Mouse (Mus musculus) neutrophil, adult 5-6 weeks (primary cell): ENCODE results near the gene Vwa8. TPM values are rescaled to one million over a fixed set of nuclear protein-coding genes. Genes with fewer than 3 reads are reported as not detected.
"Not testable (repeated sequence)": the region's sequence is repeated elsewhere in the genome, so short reads cannot be mapped to it uniquely, and the experiment has no call there.

Source experiments
- ATAC-seq: fragments of 151-379, 151-347 bp; 2 replicates; pipeline ENCODE4 v1.8.0; 2017; ENCODE audit warnings: mild to moderate bottlenecking, moderate TSS enrichment; ENCODE audit not compliant: insufficient number of reproducible peaks, poor library complexity, low FRiP score, severe bottlenecking; ENCODE audit errors: extremely low read depth
- total RNA-seq: library from RNA; stranded (forward); fragments of 200-1000 nt; gene quantifications from 2 replicates; pipeline ENCODE4 v1.2.3, GENCODE M21; 2017

The Vwa8 gene
- total RNA-seq, 1 experiment from 2014 or later = 11.2 TPM

DNA sequence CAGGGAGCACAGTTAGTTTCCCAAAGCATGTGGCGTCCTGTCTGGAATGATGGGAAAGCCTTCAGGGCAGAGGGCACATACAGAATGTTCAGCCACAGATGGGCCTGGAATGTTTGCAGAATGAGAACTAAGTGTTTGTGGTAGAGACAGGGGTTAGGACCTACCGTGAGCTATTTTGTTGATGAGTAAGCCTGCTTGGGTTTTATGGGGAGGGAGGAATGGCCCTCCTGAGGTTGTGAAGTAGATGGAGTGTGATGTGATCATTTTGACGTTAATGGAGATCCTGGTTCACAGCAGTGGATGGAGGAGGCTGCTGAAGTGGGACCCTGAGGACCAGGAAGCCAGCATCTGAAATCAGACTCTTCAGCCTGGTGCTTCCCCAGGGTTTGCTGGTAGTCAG lies 86.9 kb downstream of the Vwa8 start:
- ATAC-seq = no peak

DNA sequence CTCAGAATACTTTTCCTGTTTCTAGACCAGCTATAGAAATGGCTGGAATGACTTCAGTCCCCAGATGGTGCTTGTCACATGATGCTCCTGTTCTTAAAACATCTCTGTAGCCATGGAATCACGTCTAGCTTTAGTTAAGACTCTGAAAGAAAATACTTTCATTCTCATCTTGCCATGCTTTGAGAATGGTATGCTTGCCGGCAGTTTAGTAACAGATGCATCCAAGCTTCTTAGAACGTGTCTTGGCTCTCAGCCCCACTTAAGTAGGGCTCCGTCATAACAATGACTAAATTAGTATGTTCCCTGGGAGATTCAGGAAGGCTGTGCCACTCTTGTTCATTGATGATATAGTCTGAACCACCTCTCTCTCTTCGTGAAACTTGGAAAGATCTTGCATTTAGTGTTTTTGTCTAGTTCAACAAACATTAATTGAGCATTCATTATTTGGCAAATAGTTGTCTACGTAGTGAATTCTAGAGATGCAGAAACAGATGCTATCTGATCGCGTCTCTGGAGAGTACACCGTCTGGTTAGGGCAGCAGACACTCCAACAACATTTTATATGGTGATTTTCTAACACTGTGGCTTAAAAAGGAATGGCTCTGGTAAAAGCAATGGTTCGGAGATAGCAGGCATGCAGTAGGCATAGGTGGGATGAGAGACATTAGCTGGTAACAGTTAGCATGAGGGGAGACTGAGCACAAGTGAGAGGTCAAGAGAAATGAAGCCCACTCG lies 93.1 kb downstream of the Vwa8 start:
- ATAC-seq = no peak

DNA sequence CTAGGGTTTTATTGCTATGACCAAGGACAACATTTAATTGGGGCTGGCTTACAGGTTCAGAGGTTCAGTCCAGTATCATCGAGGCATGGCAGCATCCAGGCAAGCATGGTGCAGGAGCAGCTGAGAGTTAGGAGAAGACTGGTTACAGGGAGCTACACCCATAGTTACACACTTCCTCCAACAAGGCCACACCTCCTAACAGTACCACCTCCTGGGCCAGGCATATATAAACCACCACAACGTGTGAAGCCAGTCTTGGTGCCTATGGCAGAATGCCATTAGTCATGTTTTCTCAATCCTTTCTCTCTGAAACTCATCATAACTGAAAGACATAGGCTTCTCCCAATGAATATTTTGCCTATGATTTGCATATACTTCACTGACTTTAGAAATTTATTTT lies 106.9 kb downstream of the Vwa8 start:
- ATAC-seq = no peak

DNA sequence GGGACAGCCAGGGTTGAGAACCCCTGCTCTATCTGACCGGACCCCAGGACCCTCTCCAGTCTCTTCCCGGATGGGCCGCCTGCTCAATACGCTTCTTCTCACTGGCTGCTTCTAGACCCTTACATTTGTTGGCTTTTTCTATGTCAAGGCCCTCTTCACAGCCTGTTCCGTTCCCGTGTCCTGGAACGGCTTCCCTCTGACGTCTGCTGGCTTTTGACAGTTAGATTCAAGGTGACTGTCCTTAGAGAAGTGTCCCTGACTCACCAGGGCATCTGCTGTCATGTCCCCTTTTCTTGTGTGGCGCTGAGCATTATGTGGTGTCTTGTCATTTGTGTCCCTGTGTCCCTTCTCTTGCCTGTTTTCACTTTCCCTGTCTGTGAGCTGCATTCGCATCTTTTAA lies 121.8 kb downstream of the Vwa8 start:
- no peak for ATAC-seq

DNA sequence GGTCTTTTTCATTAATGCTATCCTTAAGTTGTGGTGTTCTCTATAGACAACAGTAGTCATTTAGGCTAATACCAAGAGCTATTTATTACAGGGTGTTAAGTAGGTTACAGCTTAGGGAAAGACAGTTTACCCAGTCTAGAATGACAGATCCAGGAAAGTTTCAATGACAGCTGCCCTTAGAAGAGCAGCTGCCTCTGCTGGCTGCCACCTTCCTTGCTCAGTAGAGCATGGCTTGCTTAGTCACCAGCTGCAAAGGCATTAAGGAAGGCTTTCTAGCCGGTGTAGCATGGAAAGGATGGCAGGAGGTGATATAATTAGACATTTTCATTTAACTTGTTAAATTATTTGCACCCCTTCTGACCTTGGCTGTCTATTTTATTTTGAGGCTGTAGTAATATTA lies 123.6 kb downstream of the Vwa8 start:
- ATAC-seq = no peak

DNA sequence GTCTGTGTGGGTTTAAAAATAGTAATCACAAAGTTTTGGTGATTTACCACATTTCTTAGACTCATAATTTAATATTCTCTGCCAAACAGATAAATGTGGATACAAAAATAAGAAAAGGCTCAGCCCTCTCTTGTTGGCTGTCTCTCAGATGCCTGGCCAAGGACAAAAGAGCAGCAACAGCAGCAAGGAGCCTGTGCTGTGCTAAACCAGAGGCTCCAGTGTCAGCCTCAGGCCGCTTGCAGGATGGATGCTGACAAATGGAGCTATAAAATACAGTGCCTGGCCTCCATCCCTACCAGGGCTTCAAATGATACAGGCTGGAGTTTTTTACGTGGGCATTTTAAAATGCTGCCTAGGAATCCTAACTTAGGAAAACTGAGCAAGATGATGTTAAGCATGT lies 134.3 kb downstream of the Vwa8 start:
- ATAC-seq = no peak

DNA sequence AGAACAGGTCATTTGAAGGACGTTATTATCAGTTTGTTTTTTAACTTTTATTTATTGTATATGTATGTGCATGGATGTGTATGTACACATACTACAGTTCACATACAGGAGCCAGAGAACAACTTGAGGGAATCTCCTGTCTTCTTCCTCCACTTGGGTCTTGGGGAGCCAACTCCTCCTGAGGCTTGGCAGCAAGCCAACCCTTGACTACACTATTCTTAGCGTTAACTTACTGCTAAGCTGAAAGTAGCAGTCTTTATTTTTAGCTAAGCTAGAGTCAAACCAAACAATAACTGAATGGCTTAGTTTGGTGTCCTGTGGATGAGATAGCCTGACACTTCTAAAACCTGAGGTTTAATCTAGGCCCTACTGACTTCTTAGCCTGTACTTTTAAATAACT lies 135.4 kb downstream of the Vwa8 start:
- no peak for ATAC-seq

DNA sequence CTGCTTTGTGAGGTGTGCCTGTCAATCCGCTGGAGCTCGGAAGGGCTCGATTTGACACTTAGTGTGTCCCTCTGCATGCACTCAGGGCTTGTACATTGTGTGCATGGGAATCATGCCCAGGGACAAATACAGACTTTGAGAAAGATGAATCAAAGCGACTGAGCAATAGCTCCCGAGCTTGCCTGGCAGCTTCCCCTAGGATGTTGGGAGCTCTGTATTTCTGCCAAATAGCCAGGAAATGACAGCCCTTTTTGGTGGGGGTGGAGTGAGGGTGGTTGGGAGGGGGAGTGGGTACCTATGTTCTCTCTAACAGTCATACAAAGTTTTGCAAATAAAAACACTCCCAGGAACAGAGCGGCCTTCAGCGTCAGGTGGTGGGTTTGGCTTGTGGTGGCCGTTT lies 138.7 kb downstream of the Vwa8 start:
- no peak for ATAC-seq

DNA sequence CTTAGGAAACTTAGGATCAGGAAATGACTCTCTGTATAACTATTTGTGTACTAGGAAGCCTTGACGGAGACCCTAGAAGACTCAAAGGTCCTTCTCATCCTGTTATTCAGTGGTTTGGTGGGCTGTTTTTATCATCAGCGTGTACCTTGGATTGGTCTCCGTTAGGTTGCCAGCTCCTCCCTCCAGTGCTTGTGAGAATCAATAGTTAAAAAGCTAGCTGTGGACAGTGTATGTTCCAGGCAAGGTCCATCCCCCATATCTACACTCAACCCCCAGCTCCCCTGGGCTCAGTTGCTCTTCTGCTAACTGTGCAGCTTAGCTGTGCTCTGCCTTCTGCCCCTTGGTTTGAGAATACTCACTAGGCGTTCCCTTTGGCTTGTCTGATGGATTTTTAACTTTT lies 143.6 kb downstream of the Vwa8 start:
- ATAC-seq = no peak

DNA sequence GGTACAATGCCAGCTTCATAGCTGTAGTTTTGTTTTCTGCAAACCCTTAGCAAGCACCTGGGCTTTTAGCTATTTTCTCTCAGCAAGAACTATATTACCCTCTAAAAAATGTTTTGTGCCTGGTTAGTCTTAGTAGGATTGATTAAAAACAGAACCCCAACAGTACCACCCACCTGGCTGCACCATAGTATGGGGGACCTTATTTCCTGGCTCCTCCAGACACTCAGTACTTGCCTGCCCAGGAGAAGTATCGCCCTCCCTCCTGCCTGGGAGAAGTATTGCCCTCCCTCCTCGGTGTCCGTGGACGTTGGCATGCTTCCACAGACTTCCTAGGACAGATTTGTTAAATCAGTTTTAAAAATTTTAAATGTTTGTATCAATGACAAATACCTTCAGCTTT lies 144.7 kb downstream of the Vwa8 start:
- ATAC-seq = no peak

DNA sequence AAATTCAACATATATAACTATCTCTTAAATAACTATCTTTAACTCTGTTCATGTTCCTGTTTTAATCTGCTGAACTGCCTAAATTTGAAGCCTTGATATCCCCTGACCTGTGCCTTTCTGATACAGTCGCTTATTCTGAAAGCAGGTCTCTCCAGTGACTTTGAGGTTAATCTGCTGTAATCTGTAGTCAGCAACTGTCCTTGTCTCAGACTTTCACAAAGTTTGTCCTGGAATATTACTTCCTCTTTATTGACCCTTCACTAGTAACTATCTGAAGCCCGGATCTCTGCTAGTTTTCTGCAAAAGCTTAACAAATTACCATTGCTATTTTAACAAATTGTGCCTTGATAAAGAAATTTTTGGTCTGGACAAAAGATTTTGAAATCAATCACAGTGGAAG lies 147.5 kb downstream of the Vwa8 start:
- no peak for ATAC-seq

DNA sequence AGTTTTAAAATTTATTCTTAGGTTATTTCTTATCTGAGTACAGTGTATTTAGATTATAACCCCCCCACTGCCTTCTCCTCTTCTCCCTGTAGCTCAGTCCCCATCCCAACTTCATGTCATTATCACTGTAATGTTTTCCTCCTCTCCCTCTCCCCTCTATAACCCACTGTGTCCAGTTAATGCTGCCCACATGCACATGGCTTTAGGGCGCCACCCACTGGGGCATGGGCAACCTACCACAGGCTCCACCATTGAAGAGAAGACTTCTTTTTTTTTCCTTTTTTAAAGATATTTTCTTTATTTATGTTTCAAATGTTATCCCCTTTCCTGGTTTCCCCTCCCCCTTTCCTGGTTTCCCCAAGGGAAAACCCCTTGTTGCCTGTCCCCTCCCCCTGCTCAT lies 154.7 kb downstream of the Vwa8 start:
- no peak for ATAC-seq

DNA sequence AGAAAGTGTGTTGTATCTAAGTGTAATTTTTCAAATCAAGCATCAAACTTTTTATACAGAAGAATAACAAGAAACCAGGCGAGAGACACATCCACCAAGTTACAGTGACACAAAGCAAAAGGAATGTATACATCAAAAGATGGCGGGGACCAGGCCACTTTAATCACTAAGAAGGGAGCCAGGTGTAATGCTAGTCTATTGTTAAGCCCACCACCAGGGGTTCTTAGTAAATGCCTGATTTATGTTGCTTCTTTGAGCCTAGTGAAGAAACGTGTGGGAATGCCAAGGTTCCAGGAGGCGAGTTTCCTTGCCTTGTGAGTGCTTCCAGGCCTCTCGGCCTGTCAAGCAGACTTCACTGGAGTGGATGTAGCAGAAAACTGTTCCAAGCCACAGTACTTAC lies 168.9 kb downstream of the Vwa8 start:
- not testable (repeated sequence) for ATAC-seq

DNA sequence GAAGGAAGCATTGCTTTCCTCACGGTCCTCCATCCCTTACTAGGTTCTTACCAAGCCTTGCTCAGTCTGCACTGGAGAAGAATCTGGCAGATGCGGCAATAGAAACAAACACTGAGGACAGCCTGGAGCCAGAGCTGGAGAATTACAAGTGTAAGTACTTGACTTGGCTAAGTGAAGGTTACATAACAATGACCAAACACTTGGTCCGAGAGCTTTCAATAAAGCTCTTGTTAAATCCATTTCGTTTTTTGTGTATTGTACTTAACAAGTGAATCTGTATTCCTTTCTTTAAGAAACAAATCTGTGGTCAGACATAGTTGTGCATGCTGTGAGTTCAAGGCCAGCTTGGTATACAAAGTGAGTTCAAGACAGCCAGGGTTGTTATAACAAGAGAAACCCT lies 169.7 kb downstream of the Vwa8 start:
- no peak for ATAC-seq

DNA sequence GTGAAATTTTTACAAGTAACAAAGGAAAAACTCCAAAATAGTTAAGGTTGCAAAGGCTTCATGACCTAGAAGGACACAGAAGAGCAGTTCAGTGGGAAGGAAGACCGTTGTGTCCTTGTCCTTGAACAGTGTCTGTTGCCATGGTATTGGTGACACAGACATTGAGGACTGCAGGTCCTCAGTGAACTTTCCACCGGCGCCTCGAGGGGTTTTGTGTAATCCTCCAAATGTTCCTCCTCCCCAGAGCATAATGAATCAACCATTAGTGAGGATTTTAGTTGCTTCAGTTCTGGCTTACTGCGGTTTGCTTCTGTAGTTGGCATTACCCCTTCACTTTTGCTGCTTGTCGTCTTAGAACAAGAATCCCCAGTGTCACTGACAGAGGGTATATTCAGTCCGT lies 172.9 kb downstream of the Vwa8 start:
- ATAC-seq = no peak

DNA sequence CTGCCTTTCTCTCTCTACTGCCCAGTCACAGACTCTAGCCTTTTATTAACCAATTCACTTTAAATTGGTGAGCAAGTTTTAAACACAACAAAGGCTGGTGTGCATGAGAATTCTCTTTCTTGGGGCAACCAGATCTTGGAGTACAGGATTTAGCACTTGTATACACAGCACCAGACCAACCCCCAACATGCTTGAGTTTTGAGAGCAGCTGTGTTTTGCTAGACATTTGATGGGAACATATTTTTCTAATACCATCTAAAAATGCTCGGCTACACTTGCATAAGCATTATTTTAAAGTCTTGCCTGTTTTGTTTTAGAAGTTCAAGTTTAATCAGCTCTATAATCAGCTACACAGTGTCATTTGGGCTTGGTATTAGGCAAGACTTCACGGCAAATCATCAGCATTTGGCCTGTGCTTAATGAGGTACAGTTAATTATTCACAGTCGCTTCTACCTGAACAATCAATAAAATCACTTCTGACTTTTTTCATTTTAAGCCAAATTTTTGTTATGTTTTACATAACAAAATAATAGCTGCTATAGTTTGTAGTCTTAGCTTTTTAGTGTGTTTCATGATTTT lies 180.2 kb downstream of the Vwa8 start:
- ATAC-seq = no peak

DNA sequence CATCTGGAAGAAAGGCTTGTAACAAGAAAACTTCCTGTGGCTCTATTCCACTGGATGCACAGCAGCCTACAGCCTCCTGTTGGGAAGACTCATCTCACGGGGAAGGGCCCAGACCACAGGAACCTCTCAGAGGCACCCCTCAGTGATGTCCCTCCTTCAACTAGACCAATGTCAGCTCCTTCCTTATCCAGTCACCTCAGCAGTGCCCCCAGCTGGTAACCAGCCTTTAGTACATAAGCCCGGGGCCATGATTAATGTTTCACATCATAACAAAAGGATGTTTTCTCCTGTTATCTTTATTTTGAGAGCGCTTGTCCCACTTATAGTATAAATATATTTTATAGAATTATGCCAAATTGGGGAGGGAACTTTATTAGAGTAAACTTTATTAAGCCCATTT lies 181.9 kb downstream of the Vwa8 start:
- ATAC-seq = no peak

DNA sequence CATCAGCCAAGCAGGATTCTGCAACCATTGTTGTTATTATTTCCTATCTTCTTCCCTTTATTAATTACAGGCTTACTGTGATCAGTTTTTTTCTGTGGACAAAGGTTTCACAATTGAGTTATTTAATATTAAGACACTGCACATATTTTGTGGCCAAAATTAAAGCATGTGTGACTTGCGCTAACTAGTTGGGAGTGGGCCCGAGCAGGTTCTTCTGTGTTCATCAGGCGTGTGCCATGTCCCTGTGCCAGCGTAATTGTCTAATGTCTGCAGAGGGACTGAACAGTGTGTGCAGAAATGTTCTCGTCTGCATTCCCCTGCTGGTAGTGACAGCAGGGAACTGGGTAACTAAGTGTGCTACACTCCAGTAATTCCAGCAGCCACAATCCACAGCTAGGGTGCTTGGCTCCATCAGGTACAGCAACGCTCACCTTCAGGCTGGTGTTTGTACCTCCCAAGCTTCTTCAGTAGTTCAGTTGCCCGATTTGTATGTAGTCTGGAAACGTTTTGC lies 182.4 kb downstream of the Vwa8 start:
- ATAC-seq = no peak

DNA sequence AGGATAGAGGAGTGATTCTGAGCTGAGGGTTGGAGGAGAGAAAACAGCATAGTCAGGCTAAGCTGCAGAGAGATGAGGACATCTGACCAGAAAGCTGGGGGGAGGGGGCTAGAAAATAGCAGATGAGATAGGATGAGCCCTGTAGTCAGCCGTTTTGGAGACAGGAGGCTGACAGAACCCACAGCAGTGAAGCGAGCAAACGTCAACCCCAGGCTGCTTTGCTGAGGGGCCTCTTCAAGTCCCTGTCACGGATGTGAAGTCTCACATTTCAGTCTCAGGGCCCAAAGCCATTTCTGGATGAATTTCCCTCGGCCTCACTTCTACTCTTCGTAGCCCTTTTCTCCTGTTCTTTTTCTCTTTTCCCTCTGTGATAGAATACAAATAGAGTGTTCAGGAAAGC lies 184.5 kb downstream of the Vwa8 start:
- ATAC-seq = no peak

DNA sequence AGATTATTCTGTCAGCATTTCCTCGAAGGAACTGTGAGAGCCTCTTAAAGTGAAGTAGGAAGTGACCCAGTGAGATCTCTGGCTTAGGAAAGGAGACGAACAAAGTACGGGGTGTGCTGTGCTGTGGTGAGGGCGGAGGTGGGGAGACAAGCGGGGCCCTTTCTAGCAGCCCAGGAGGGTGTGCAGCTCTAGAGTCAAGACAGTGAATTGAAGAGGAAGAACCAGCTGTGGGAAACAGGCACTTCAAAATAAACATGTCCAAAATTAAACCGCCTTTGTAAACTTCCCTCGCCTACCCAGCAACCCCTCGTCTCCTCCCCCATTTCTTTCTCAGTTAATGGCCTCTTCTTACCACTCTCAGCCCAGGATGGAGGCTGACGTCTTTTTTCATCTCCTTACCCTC lies 185.7 kb downstream of the Vwa8 start:
- ATAC-seq = no peak

DNA sequence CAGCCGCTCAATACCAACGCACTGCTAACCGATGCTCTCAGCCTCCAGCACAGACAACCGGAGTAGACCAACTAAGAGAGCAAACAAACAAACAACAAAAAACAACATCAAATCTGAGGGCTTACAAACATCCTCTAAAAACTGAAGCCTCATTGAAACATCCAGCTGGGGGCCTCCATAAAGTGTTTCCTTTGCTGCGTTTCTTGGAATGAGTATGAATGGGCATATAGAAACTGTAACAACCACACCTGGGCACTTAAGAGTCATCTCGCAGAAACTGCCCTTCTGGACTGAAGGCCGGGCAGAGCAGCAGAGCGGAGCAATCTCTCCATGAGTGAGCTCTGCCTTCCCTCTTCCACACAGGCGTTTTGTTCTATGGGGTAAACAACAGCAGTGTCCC lies 186.7 kb downstream of the Vwa8 start:
- ATAC-seq = no peak
